Mouse (Mus musculus): ENCODE results near the gene Gm13271. TPM values are rescaled to one million over a fixed set of nuclear protein-coding genes. Genes with fewer than 3 reads are reported as not detected.
"Not testable (repeated sequence)": the region's sequence is repeated elsewhere in the genome, so short reads cannot be mapped to it uniquely, and the experiment has no call there.

Gene Gm13271
- total RNA-seq (2022) = not detected

GRCm38 (mm10) chr4:88754818-88755340 lies at the start of gene Gm13271:
Gm13271 (plus strand) TSS chr4:88754868.
- peak; percentile 75 for DNase-seq

GRCm38 (mm10) chr4:88705924-88706323 lies 48.7 kb upstream of the Gm13271 start:
- no peak for DNase-seq

- DNase-seq = no peak
These were observed 47.4 kb upstream of the Gm13271 start for GRCm38 (mm10) chr4:88707128-88707826.

GRCm38 (mm10) chr4:88714281-88714680 lies 40.4 kb upstream of the Gm13271 start:
- no peak for DNase-seq

GRCm38 (mm10) chr4:88715059-88715458 lies 39.6 kb upstream of the Gm13271 start:
- DNase-seq = no peak

GRCm38 (mm10) chr4:88718715-88719114 lies 36.0 kb upstream of the Gm13271 start:
- no peak for DNase-seq

- peak; percentile 87 for DNase-seq
These were observed 32.6 kb upstream of the Gm13271 start, which contains the start of the genes Gm26566 and Klhl9 for GRCm38 (mm10) chr4:88721791-88722721. Gm26566 (plus strand) TSS chr4:88721805. Klhl9 (minus strand) TSS chr4:88722465.

GRCm38 (mm10) chr4:88723497-88724090 lies 31.1 kb upstream of the Gm13271 start:
- DNase-seq = no peak

- no peak for DNase-seq
These were observed 27.9 kb upstream of the Gm13271 start for GRCm38 (mm10) chr4:88726727-88727126.

- no peak for DNase-seq
These were observed 27.3 kb upstream of the Gm13271 start for GRCm38 (mm10) chr4:88727324-88727723.

GRCm38 (mm10) chr4:88738480-88738879 lies 16.2 kb upstream of the Gm13271 start:
- peak; percentile 38 for DNase-seq

- no peak for DNase-seq
These were observed 15.6 kb upstream of the Gm13271 start for GRCm38 (mm10) chr4:88739036-88739435.

GRCm38 (mm10) chr4:88741426-88741825 lies 13.2 kb upstream of the Gm13271 start:
- DNase-seq = no peak

GRCm38 (mm10) chr4:88742771-88743371 lies 11.8 kb upstream of the Gm13271 start:
- no peak for DNase-seq

GRCm38 (mm10) chr4:88744207-88744606 lies 10.5 kb upstream of the Gm13271 start:
- DNase-seq = no peak

GRCm38 (mm10) chr4:88749926-88750325 lies 4.7 kb upstream of the Gm13271 start:
- DNase-seq = no peak

GRCm38 (mm10) chr4:88756581-88757513 lies 2.2 kb downstream of the Gm13271 start:
- not testable (repeated sequence) for DNase-seq

GRCm38 (mm10) chr4:88757628-88758031 lies 3.0 kb downstream of the Gm13271 start:
- peak; percentile 89 for DNase-seq

- DNase-seq = not testable (repeated sequence)
These were observed 4.1 kb downstream of the Gm13271 start for GRCm38 (mm10) chr4:88758751-88759150.

GRCm38 (mm10) chr4:88759610-88760268 lies 5.1 kb downstream of the Gm13271 start, which contains the start of gene Gm13283:
Gm13283 (plus strand) TSS chr4:88760119.
- not testable (repeated sequence) for DNase-seq
